Mouse (Mus musculus): Measurements from ENCODE around the gene S1pr4.

DNA sequence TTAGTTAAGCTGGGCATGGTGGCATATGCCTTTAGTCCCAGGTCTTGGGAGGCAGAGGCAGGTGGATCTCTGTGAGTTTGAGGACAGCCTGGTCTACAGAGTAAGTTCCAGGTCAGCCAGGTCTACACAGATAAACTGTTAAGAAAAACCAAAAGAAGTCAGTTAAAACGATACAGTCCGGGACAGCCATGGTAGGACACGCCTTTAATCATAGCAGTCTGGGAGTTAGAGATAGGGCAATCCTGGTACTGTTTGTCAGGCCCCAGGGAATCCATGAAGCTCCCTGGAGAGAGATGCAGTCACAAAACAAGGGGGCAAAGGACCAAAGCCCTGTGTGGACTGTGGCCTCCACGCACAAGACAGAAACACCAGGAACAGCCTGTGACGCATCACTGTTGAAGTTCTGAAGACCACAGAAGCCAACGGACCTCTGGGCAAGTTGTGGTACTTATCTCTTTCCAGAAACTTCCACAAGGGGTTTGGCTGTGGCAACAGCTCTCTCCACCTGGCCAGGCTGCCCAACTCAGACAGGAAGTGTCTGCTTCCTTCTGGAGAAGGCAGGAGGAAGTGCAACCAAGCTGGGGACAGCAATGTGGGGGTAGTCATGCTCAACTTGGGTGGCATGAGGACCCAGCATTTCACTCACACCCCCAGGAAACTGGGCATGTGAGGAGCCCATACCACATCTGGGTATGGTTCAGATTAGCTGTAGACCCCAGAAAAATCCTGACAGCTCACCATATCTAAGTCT is 19.5 kb upstream of the S1pr4 start:
- TF ChIP-seq CTCF (conservative IDR thresholded peaks at IDR 0.05; ENCODE audit: insufficient read depth, insufficient read length, low read depth, low read length) (no peak), POLR2A (IDR thresholded peaks at IDR 0.05; ENCODE audit: low read depth, low read length) (no peak)

Measured in kidney, adult 2 months (tissue).